Mouse (Mus musculus) brain, embryonic 14.5 days (tissue): ENCODE measurements around the gene Hist2h3c1.

ENCODE experiments used
- CTCF ChIP-seq: fragments of 200-500 bp; IDR thresholded peaks from 2 replicates; pipeline ENCODE4 v1.5.1; 2012; ENCODE audit warnings: inconsistent platforms, mild to moderate bottlenecking, moderate library complexity, borderline replicate concordance; ENCODE audit not compliant: insufficient read depth, insufficient read length; ENCODE audit errors: extremely low read depth
- POLR2A ChIP-seq: fragments of 200-500 bp; IDR thresholded peaks from 2 replicates; pipeline ENCODE4 v1.6.1; 2012; ENCODE audit warnings: mild to moderate bottlenecking, inconsistent platforms, borderline replicate concordance; ENCODE audit not compliant: poor library complexity, insufficient read depth, insufficient read length, severe bottlenecking; ENCODE audit errors: extremely low read depth

DNA sequence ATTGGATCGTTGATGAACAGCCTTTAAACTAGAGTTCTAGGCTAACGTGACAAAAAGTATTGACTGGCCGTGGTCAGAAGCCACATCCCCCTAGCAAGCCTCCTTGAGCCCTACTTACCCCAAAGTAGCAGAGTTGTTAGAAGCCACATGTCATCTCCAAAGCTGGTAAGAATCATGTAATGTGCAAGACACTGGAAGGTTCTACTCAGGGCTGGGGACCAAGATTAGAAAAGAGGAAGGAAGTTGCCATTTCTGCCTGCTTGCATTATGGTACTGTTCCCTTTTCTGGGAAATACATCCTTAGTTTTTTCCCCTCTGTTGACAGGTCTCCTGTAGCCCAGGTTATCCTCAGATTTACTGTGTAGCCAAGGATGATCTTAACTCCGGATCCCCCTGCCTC, 47.3 kb downstream of the Hist2h3c1 start, which contains the start of gene Fcgr1:
- TF ChIP-seq CTCF (no peak), POLR2A (no peak)
